Mouse (Mus musculus) E14TG2a.4 (cell line): ENCODE measurements around the gene 2310007B03Rik.

Experiments
- CTCF ChIP-seq: conservative IDR thresholded peaks from 2 replicates; pipeline ENCODE4 v1.5.1; 2014; ENCODE audit warnings: low read length
- NANOG ChIP-seq: IDR thresholded peaks from 2 replicates; pipeline ENCODE4 v1.6.1; 2014; ENCODE audit warnings: borderline replicate concordance, low read length, mixed read lengths
- POU5F1 ChIP-seq: IDR thresholded peaks from 2 replicates; pipeline ENCODE4 v1.6.1; 2014; ENCODE audit warnings: low read length, borderline replicate concordance

DNA sequence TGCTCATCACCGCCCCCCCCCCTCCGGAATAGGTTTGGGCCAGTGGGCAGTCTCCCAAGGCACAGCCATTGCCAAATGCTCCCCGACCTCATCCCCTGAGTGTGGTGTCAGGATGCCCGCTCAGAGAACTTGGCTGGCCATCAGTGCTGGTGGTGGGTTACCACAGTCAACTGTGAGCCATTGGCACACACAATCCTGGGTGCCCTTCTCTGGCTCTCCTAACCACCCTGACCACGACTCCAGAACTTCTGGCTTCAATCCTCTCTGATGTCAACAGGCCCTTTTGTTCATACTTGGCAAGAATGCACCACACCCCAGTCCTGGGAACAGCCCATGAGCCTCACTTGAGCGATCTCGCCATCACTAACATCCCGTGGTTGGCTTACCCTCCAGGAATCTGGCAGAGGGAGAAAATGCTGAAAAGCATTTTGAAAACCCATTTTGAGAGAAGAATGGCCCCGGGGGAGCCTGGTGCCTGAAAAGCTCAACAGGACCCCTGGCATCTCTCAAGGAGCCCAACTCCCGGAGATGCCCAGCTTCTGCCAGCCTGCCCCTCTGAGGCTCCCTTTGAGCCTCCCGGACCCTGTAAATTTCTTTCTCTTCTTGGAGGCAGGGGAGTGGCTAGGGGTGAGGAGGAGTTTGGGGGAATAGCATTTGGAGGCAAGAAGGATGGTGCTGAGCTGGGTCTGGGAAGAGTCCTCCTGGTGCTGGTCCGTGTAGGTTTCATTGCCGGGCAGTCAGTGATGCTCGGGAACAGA, 23.5 kb upstream of the 2310007B03Rik start:
- TF ChIP-seq CTCF (no peak), NANOG (no peak), POU5F1 (no peak)
